Mouse (Mus musculus): Measurements from ENCODE around the gene Ovol2. TPM values are rescaled to one million over a fixed set of nuclear protein-coding genes. Genes with fewer than 3 reads are reported as not detected.
"Not testable (repeated sequence)": the region's sequence is repeated elsewhere in the genome, so short reads cannot be mapped to it uniquely, and the experiment has no call there.

Gene Ovol2
- polyA plus RNA-seq, 1 experiment from 2014 or later: 3.0 TPM

DNA sequence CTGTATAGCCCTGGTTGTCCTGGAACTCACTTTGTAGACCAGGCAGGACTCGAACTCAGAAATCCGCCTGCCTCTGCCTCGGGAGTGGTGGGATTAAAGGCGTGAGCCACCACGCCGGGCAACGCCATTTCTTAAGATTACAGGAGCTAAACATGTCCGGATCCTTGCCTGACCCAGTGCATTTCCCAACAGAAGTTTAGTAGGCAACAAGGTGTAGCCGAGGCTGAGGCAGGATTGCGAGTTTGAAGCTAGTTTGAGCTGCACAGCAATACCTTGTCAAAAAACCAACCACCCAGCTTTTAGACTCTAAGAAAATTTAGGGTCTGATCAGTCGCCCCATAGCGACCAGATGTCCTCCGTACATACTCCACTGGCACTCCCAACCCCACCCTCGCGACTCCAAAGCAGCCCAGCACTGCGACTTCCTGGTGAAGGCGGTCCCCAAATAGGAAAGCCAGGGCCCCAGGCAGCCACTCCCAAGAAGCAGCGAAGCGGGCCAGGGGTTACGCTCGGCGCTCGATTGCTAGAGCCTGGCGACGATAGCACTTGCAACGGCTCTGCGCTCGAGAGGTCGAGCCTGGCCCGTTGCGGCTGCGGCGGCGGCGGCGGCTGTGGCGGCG lies 36.6 kb upstream of the Ovol2 start, which contains the start of the genes Kat14 and Pet117:
Gene Kat14 (plus strand): TSS at position 584 of the 620 bp plus-strand sequence.
Gene Pet117 (plus strand): TSS at position 597 of the 620 bp plus-strand sequence.
- Histone ChIP-seq H3K27me3 (replicated peaks; ENCODE audit: control insufficient read depth, insufficient read depth, low read length) (no peaks in the 10 kb centered on the region), H3K4me2 (ENCODE audit: low read depth, low read length) (peak within 1 kb of the TSS; percentile 75), H3K4me1 (ENCODE audit: control insufficient read depth, insufficient read depth, low read length) (peaks cover 7% of the 10 kb centered on the region), H3K9ac (ENCODE audit: low read depth, low read length) (peak within 1 kb of the TSS; percentile 88), H3K27ac (replicated peaks; ENCODE audit: low read depth, low read length) (peak within 1 kb of the TSS; percentile 91), H3K9me3 (ENCODE audit: control insufficient read depth, low read length) (no peaks in the 10 kb centered on the region), H3K36me3 (ENCODE audit: control insufficient read depth, insufficient read depth, low read length) (peaks cover 11% of the 10 kb centered on the region), H3K4me3 (ENCODE audit: low read depth, low read length) (peak within 1 kb of the TSS; percentile 89)
- peak; percentile 96 for ATAC-seq (ENCODE audit: low read depth)
- peak; percentile 99 for DNase-seq (ENCODE audit: low spot score)
- 9% methylated on average over 23 of the region's 38 CpGs for WGBS

DNA sequence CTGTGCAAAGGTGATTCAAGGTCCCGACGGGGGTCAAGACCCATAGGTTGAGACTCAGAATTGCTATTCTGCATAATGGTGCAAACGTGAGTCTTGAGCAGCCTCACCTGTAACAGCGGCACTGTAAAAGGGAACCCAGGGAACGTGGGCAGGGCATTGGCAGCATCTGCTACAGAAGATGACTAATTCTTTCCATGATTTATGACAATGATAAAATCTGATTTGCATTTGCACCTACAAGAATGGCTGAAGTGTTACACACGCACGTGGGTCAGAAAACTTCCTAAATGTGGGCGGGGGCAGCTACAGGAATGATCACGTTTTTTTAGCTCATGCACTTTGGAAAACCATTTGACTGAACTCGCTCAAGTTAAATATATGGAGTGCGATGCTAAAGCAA lies 20.9 kb upstream of the Ovol2 start:
- no peak overlapping the region for H3K4me3 ChIP-seq (ENCODE audit: low read depth, low read length)
- no peak for DNase-seq (ENCODE audit: low spot score)
- no peak overlapping the region for H3K27ac ChIP-seq (replicated peaks; ENCODE audit: low read depth, low read length)
- no peaks in the 10 kb centered on the region for H3K36me3 ChIP-seq (ENCODE audit: control insufficient read depth, insufficient read depth, low read length)
- H3K9me3 ChIP-seq (ENCODE audit: control insufficient read depth, low read length): no peaks in the 10 kb centered on the region
- 84% methylated on average over 11 of the region's 11 CpGs for WGBS
- no peak overlapping the region for H3K9ac ChIP-seq (ENCODE audit: low read depth, low read length)
- no peaks in the 10 kb centered on the region for H3K27me3 ChIP-seq (replicated peaks; ENCODE audit: control insufficient read depth, insufficient read depth, low read length)
- no peaks in the 10 kb centered on the region for H3K4me1 ChIP-seq (ENCODE audit: control insufficient read depth, insufficient read depth, low read length)
- H3K4me2 ChIP-seq (ENCODE audit: low read depth, low read length): no peak overlapping the region
- ATAC-seq (ENCODE audit: low read depth): no peak

DNA sequence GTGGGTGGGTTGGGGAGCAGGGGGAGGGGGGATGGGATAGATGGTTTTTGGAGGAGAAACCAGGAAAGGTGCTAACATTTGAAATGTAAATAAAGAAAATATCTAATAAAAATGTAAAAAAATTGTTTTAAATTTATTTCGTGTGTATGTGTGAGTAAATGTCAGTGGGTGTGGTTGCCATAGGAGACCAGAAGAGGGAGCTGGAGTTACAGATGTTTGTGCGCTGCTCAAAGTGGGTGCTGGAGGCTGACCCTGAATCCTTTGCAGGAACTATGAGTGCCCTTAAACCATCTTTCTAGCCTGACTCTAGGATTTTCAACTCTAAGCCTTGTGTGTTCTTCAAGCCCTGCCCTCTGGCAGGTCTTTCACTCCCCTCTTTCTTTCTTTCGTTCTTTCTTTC lies 16.6 kb upstream of the Ovol2 start:
- Histone ChIP-seq H3K4me3 (ENCODE audit: low read depth, low read length) (no peak overlapping the region), H3K27ac (replicated peaks; ENCODE audit: low read depth, low read length) (no peak overlapping the region), H3K36me3 (ENCODE audit: control insufficient read depth, insufficient read depth, low read length) (no peaks in the 10 kb centered on the region), H3K9me3 (ENCODE audit: control insufficient read depth, low read length) (no peaks in the 10 kb centered on the region), H3K9ac (ENCODE audit: low read depth, low read length) (no peak overlapping the region), H3K4me2 (ENCODE audit: low read depth, low read length) (no peak overlapping the region), H3K27me3 (replicated peaks; ENCODE audit: control insufficient read depth, insufficient read depth, low read length) (no peaks in the 10 kb centered on the region), H3K4me1 (ENCODE audit: control insufficient read depth, insufficient read depth, low read length) (no peaks in the 10 kb centered on the region)
- no peak for DNase-seq (ENCODE audit: low spot score)
- no peak for ATAC-seq (ENCODE audit: low read depth)
- WGBS: 65% methylated on average over 3 of the region's 3 CpGs

DNA sequence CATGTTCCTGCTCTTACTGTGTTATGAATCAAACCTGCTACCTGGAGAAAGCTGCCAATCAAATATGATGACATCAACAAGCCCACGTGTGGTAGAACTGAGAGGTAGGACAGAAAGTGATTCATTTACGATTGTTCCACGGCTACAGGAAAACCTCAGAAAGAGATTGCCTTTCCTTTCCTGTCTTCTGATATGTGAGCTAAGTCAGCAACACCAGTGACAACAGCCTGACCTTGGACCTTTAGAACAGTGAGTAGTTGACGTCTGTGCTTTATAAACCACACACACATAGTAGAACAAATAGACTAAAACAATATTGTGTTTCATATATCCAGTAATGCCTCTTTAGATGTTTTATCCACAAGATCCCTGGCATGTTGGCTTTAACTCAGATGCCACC lies 11.2 kb upstream of the Ovol2 start:
- DNase-seq (ENCODE audit: low spot score): no peak
- H3K4me1 ChIP-seq (ENCODE audit: control insufficient read depth, insufficient read depth, low read length): no peaks in the 10 kb centered on the region
- no peaks in the 10 kb centered on the region for H3K27me3 ChIP-seq (replicated peaks; ENCODE audit: control insufficient read depth, insufficient read depth, low read length)
- no peak for ATAC-seq (ENCODE audit: low read depth)
- H3K9me3 ChIP-seq (ENCODE audit: control insufficient read depth, low read length): no peaks in the 10 kb centered on the region
- no peak overlapping the region for H3K9ac ChIP-seq (ENCODE audit: low read depth, low read length)
- no peaks in the 10 kb centered on the region for H3K36me3 ChIP-seq (ENCODE audit: control insufficient read depth, insufficient read depth, low read length)
- no peak overlapping the region for H3K4me3 ChIP-seq (ENCODE audit: low read depth, low read length)
- no peak overlapping the region for H3K27ac ChIP-seq (replicated peaks; ENCODE audit: low read depth, low read length)
- WGBS: 77% methylated on average over 4 of the region's 4 CpGs
- H3K4me2 ChIP-seq (ENCODE audit: low read depth, low read length): no peak overlapping the region

DNA sequence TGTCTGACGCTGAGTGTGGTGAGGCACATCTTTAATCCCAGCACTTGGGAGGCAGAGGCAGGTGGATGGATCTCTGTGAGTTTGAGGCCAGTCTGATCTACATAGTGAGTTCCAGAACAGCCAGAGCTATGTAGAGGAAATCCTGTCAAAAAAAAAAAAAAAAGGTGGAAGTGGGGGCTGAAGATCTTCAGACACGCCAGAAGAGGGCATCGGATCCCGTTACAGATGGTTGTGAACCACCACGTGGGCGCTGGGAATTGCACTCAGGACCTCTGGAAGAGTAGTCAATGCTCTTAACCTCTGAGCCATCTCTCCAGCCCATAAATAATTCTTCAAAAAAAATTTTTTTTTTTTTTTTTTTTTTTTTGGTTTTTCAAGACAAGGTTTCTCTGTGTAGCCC lies 6.2 kb upstream of the Ovol2 start:
- not testable (repeated sequence) for H3K27ac ChIP-seq (replicated peaks; ENCODE audit: low read depth, low read length); H3K4me3 ChIP-seq (ENCODE audit: low read depth, low read length); DNase-seq (ENCODE audit: low spot score); H3K4me2 ChIP-seq (ENCODE audit: low read depth, low read length); H3K9me3 ChIP-seq (ENCODE audit: control insufficient read depth, low read length); H3K9ac ChIP-seq (ENCODE audit: low read depth, low read length); H3K36me3 ChIP-seq (ENCODE audit: control insufficient read depth, insufficient read depth, low read length); H3K4me1 ChIP-seq (ENCODE audit: control insufficient read depth, insufficient read depth, low read length); ATAC-seq (ENCODE audit: low read depth)
- WGBS: 73% methylated on average over 6 of the region's 6 CpGs
- peaks cover 13% of the 10 kb centered on the region for H3K27me3 ChIP-seq (replicated peaks; ENCODE audit: control insufficient read depth, insufficient read depth, low read length)

DNA sequence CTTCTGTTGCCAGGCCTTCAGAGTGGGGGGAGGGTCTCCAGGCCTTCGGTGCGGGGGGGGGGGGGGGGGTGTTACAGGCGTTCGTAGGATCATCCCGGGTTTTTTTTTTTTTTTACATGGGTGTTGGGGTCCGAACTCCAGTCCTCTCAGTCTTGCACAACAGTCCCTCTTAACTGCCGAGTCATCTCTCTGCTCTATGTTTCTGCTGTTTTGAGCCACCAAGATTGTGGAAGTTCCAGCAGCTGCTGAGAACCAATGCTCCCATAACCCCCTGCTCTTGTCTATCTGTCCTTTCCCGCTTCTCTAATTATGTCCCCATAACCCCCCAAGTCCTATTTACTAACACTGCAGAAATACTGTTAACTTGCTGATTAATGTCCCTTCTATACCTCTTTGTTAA lies 5.8 kb upstream of the Ovol2 start:
- H3K4me2 ChIP-seq (ENCODE audit: low read depth, low read length): no peak overlapping the region
- H3K9ac ChIP-seq (ENCODE audit: low read depth, low read length): no peak overlapping the region
- H3K4me3 ChIP-seq (ENCODE audit: low read depth, low read length): no peak overlapping the region
- H3K4me1 ChIP-seq (ENCODE audit: control insufficient read depth, insufficient read depth, low read length): no peaks in the 10 kb centered on the region
- no peak overlapping the region for H3K27ac ChIP-seq (replicated peaks; ENCODE audit: low read depth, low read length)
- WGBS: 71% methylated on average over 7 of the region's 8 CpGs
- H3K9me3 ChIP-seq (ENCODE audit: control insufficient read depth, low read length): no peaks in the 10 kb centered on the region
- no peaks in the 10 kb centered on the region for H3K36me3 ChIP-seq (ENCODE audit: control insufficient read depth, insufficient read depth, low read length)
- no peak for ATAC-seq (ENCODE audit: low read depth)
- DNase-seq (ENCODE audit: low spot score): no peak
- peaks cover 18% of the 10 kb centered on the region for H3K27me3 ChIP-seq (replicated peaks; ENCODE audit: control insufficient read depth, insufficient read depth, low read length)

DNA sequence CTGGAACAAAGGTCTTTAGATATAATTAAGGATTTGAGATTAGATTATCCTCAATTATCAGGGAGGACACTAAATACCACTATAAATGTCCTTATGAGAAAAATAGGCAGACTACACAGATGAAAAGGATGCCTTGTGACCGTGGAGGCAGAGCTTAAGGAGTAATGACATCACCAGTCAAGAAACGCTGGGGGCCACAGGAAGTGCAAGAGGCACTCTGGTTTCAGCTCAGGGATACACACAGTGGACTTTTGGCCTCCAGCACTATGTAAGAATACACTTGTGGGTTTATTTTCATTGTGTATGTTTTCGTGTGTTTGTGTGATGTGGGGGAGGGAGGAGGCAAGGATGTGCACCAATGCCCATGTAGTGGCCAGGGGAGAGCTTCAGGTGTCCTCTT lies 5.3 kb upstream of the Ovol2 start:
- WGBS: 34% methylated on average over 2 of the region's 3 CpGs
- no peak overlapping the region for H3K9ac ChIP-seq (ENCODE audit: low read depth, low read length)
- no peaks in the 10 kb centered on the region for H3K9me3 ChIP-seq (ENCODE audit: control insufficient read depth, low read length)
- ATAC-seq (ENCODE audit: low read depth) (no peak), DNase-seq (ENCODE audit: low spot score) (no peak)
- H3K27ac ChIP-seq (replicated peaks; ENCODE audit: low read depth, low read length): no peak overlapping the region
- peaks cover 23% of the 10 kb centered on the region for H3K27me3 ChIP-seq (replicated peaks; ENCODE audit: control insufficient read depth, insufficient read depth, low read length)
- H3K4me1 ChIP-seq (ENCODE audit: control insufficient read depth, insufficient read depth, low read length): no peaks in the 10 kb centered on the region
- H3K4me3 ChIP-seq (ENCODE audit: low read depth, low read length): no peak overlapping the region
- H3K4me2 ChIP-seq (ENCODE audit: low read depth, low read length): no peak overlapping the region
- no peaks in the 10 kb centered on the region for H3K36me3 ChIP-seq (ENCODE audit: control insufficient read depth, insufficient read depth, low read length)

DNA sequence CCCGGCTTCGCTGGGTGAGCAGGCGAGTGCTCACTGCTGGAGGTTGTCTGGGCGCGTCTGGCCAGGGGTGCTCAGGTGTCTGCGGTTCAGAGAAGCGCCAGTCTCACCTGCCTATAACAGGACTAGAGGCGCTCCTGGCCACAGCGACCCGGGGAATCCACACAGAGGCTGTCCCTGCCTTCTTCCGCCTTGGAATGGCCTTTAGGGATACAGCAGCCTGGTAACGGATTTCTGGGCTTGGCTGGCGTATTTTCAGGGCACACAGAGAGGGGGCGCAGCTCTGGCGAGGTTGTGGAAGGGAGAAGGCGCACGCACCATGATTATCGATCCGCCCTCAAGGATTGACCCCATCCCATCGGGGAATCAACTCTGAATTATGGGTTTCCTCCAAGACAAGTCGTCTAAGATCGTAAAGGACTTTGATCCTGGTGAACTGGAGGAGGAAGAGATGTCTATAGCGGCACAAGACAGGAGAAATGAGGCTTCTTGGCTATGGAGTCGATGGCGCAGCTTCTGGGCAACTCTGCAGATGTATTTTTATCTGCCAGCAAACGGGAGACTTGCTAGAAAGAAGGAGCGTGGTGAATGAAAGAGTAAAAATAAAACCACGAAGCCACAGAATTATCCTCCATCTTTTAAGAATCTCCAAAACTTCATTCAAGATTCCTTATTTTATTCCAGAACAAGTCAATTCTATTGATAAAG lies 1.3 kb upstream of the Ovol2 start:
- H3K4me1 ChIP-seq (ENCODE audit: control insufficient read depth, insufficient read depth, low read length): no peaks in the 10 kb centered on the region
- no peaks in the 10 kb centered on the region for H3K36me3 ChIP-seq (ENCODE audit: control insufficient read depth, insufficient read depth, low read length)
- WGBS: 9% methylated on average over 24 of the region's 28 CpGs
- H3K9ac ChIP-seq (ENCODE audit: low read depth, low read length): peak overlapping the region; percentile 42; the same call in 1 of the 2 replicates
- DNase-seq (ENCODE audit: low spot score): no peak
- peaks cover 60% of the 10 kb centered on the region for H3K27me3 ChIP-seq (replicated peaks; ENCODE audit: control insufficient read depth, insufficient read depth, low read length)
- no peak overlapping the region for H3K27ac ChIP-seq (replicated peaks; ENCODE audit: low read depth, low read length)
- ATAC-seq (ENCODE audit: low read depth): peak; percentile 15; the same call in 1 of the 2 replicates
- H3K4me3 ChIP-seq (ENCODE audit: low read depth, low read length): peak overlapping the region; percentile 59
- H3K4me2 ChIP-seq (ENCODE audit: low read depth, low read length): peak overlapping the region; percentile 99
- H3K9me3 ChIP-seq (ENCODE audit: control insufficient read depth, low read length): no peaks in the 10 kb centered on the region

DNA sequence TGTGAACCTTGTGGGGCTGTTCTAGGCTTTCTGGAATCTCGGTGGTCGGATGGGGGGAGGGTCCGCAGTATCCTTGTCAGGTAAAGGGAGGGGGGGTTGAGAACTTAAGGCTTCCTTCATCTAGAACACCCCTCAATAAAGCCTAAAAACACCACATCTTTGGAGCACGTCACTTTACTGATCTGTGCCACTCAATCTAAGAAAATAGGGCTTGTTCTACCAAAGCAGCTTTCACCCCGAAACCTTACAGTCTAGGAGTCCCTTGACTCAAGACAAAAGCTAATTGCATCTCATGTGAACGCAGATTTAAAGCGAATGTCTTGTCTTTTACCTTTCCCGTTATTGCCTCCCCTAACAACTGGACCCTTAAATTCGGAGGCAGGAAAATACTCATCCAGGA lies 540 bp upstream of the Ovol2 start:
- ATAC-seq (ENCODE audit: low read depth) (no peak; the same call in 1 of the 2 replicates), DNase-seq (ENCODE audit: low spot score) (no peak)
- Histone ChIP-seq H3K4me2 (ENCODE audit: low read depth, low read length) (peak overlapping the region; percentile 99), H3K36me3 (ENCODE audit: control insufficient read depth, insufficient read depth, low read length) (no peaks in the 10 kb centered on the region), H3K9me3 (ENCODE audit: control insufficient read depth, low read length) (no peaks in the 10 kb centered on the region), H3K9ac (ENCODE audit: low read depth, low read length) (no peak overlapping the region), H3K27me3 (replicated peaks; ENCODE audit: control insufficient read depth, insufficient read depth, low read length) (peaks cover 65% of the 10 kb centered on the region), H3K4me1 (ENCODE audit: control insufficient read depth, insufficient read depth, low read length) (no peaks in the 10 kb centered on the region), H3K4me3 (ENCODE audit: low read depth, low read length) (peak overlapping the region; percentile 59), H3K27ac (replicated peaks; ENCODE audit: low read depth, low read length) (no peak overlapping the region)
- 4% methylated on average over 9 of the region's 9 CpGs for WGBS
